ENCODE assay signal across 8 mouse cellular contexts in the genomic region with DNA sequence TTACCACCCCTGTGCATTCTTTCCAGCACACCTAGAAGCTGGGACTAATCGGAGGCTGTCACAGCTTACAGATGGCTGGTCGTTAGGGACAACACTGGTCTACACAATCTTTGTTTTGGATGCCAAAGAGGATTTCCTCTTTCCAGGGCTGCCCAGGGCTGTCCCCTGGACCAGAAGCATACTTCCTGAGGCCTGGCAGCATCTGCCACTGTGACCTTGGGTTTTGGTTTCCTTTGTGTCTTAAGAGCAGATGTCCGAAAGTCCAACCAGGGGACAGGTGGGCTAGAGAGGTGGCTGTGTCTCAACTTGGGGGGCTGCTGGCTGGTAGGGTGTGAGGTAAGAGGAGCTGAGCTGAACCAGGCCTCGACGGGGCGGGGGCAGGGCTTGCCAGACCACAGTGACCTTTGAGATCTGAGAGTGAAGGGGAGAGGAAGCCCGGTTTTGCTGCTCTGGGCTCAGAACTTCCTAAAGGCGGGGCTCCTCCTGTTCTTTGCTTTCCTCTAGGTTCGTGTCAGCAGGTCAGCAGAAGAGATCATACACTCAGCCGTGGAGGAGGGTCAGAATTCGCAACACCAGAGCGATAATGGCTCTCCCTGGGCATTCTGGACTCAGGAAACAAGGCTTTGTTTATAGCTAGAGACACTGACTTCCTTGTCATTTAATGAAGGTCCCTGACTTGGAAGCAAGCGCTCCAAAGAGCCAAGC.
A peak's percentile ranks its signal among the peaks of the same experiment; 100 is the strongest.
DNase-seq lines count a peak whose midpoint lies in the region; ATAC-seq lines count a peak whose summit lies in the region.

No protein-coding gene starts in this region.

- H3K9me3 ChIP-seq in intestine, embryonic 15.5 days = no peaks in the 10 kb centered on the region
- H3K9me3 ChIP-seq in liver, embryonic 16.5 days (replicated peaks; ENCODE audit: control insufficient read depth, low read length) = no peaks in the 10 kb centered on the region

- H3K4me1 ChIP-seq in intestine, embryonic 15.5 days (replicated peaks) = 0 out of 2 replicates have a peak, but pooled peaks cover 8% of the 10 kb centered on the region
- no peaks in the 10 kb centered on the region; the same call in 1 of the 2 replicates for H3K4me1 ChIP-seq in liver, embryonic 16.5 days (ENCODE audit: control insufficient read depth, low read depth, low read length)

- peak; percentile 9 for DNase-seq in urinary bladder, postnatal 14 days (ENCODE audit: low spot score)
- no peak for DNase-seq in urinary bladder, postnatal 4 days (ENCODE audit: low spot score in 2 of 2)
- DNase-seq in testis, postnatal 10 days (ENCODE audit: low spot score) = peak; percentile 46
- no peak for DNase-seq in layer of hippocampus, adult 9-11 months
- no peak for DNase-seq in Muller cell, postnatal 12 days (ENCODE audit: inconsistent ontology term)

- ATAC-seq in granulocyte monocyte progenitor cell, adult 5-6 weeks (replicated peaks; ENCODE audit: poor library complexity, severe bottlenecking) = peak; percentile 89
- ATAC-seq in intestine, embryonic 15.5 days = peak; percentile 72
- ATAC-seq in liver, embryonic 16.5 days (ENCODE audit: low read depth) = peak; percentile 50; the same call in 1 of the 2 replicates

- no peaks in the 10 kb centered on the region for H3K27me3 ChIP-seq in intestine, embryonic 15.5 days (replicated peaks)
- no peaks in the 10 kb centered on the region for H3K27me3 ChIP-seq in liver, embryonic 16.5 days (ENCODE audit: control insufficient read depth, insufficient read depth, low read depth, low read length)

- no peaks in the 10 kb centered on the region for H3K36me3 ChIP-seq in intestine, embryonic 15.5 days
- no peaks in the 10 kb centered on the region for H3K36me3 ChIP-seq in liver, embryonic 16.5 days (ENCODE audit: control insufficient read depth, insufficient read depth)

- WGBS in intestine, embryonic 15.5 days = 37% methylated on average over 13 of the region's 13 CpGs
- WGBS in liver, embryonic 16.5 days (ENCODE audit: insufficient replicate concordance) = 19% methylated on average over 13 of the region's 13 CpGs

- no peak overlapping the region for H3K4me3 ChIP-seq in intestine, embryonic 15.5 days (replicated peaks)
- H3K4me3 ChIP-seq in liver, embryonic 16.5 days (ENCODE audit: low read depth, low read length) = no peak overlapping the region

- H3K4me2 ChIP-seq in intestine, embryonic 15.5 days (replicated peaks) = no peak overlapping the region
- H3K4me2 ChIP-seq in liver, embryonic 16.5 days (ENCODE audit: low read depth, low read length) = no peak overlapping the region

- H3K9ac ChIP-seq in intestine, embryonic 15.5 days = no peak overlapping the region
- H3K9ac ChIP-seq in liver, embryonic 16.5 days (ENCODE audit: low read depth, low read length) = no peak overlapping the region

- 0 out of 2 replicates have a peak overlapping the region, but pooled peaks have one; percentile 28 for H3K27ac ChIP-seq in intestine, embryonic 15.5 days
- 0 out of 2 replicates have a peak overlapping the region, but pooled peaks have one; percentile 12 for H3K27ac ChIP-seq in liver, embryonic 16.5 days (ENCODE audit: low read length)

Comparison
In these comparisons a context has a peak if more than half of its experiments do, and no peak if none do; other contexts are left out.
1. DNase-seq: peak in urinary bladder, postnatal 14 days (single experiment) and testis, postnatal 10 days (single experiment); none in urinary bladder, postnatal 4 days (0 of 2), layer of hippocampus, adult 9-11 months (single experiment) and Muller cell, postnatal 12 days (single experiment).
2. Peak in every context shown above with its lines, with median percentiles within 50 percentile points of each other: ATAC-seq.